Mouse (Mus musculus) bone marrow macrophage, adult 2 months (primary cell): Measurements from ENCODE around the gene Vapa.

Source experiments
- CTCF ChIP-seq: IDR thresholded peaks from 2 replicates; pipeline ENCODE4 v1.5.1; 2012; ENCODE audit warnings: low read depth, mild to moderate bottlenecking, low read length, moderate library complexity
- POLR2A ChIP-seq: IDR thresholded peaks from 2 replicates; pipeline ENCODE4 v1.6.1; 2012; ENCODE audit warnings: mild to moderate bottlenecking, low read depth, low read length, borderline replicate concordance

DNA sequence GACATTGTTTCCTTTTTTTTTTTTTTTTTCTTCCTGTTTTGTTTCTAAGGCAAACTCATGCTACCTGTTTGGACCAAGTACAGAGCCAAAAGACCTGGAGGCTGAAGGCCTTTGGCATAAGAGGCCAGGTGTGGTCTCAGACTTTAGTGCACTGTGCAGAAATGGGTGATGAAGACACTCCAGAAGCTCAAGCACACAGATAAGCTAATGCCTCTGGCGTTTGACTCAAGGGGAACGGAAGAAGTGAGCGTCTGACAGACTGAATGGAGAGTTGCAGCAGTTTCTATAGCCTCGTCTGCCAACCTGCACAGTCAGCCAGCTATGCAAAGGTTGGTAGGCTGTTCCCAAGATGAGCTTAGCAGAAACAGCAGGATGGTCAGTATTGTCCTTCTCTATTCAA lies 42.3 kb upstream of the Vapa start:
- TF ChIP-seq CTCF, result no peak
- TF ChIP-seq POLR2A, result no peak
